Mouse (Mus musculus): ENCODE data around the gene Rab11fip5. TPM values are rescaled to one million over a fixed set of nuclear protein-coding genes. Genes with fewer than 3 reads are reported as not detected.

Gene Rab11fip5
- total RNA-seq, 2 experiments from 2014 or later, result 1.1 to 3.5 TPM

- ATAC-seq (replicated peaks; ENCODE audit: low FRiP score, low TSS enrichment, poor library complexity, severe bottlenecking), result peak; percentile 33
Observed at GRCm38 (mm10) chr6:85331221-85331735, 43.2 kb downstream of the Rab11fip5 start.

GRCm38 (mm10) chr6:85329666-85330185 lies 44.7 kb downstream of the Rab11fip5 start:
- ATAC-seq (replicated peaks; ENCODE audit: low FRiP score, low TSS enrichment, poor library complexity, severe bottlenecking), result no peak

- no peak for ATAC-seq (replicated peaks; ENCODE audit: low FRiP score, low TSS enrichment, poor library complexity, severe bottlenecking)
Observed at GRCm38 (mm10) chr6:85326564-85326963, 47.9 kb downstream of the Rab11fip5 start.

- no peak for ATAC-seq (replicated peaks; ENCODE audit: low FRiP score, low TSS enrichment, poor library complexity, severe bottlenecking)
Observed at GRCm38 (mm10) chr6:85325109-85325508, 49.3 kb downstream of the Rab11fip5 start.

GRCm38 (mm10) chr6:85320445-85320866 lies 54.0 kb downstream of the Rab11fip5 start:
- ATAC-seq (replicated peaks; ENCODE audit: low FRiP score, low TSS enrichment, poor library complexity, severe bottlenecking), result no peak

GRCm38 (mm10) chr6:85316211-85316610 lies 58.2 kb downstream of the Rab11fip5 start:
- no peak for ATAC-seq (replicated peaks; ENCODE audit: low FRiP score, low TSS enrichment, poor library complexity, severe bottlenecking)

GRCm38 (mm10) chr6:85314064-85314798 lies 60.2 kb downstream of the Rab11fip5 start:
- no peak for ATAC-seq (replicated peaks; ENCODE audit: low FRiP score, low TSS enrichment, poor library complexity, severe bottlenecking)

GRCm38 (mm10) chr6:85307894-85308293 lies 66.5 kb downstream of the Rab11fip5 start:
- ATAC-seq (replicated peaks; ENCODE audit: low FRiP score, low TSS enrichment, poor library complexity, severe bottlenecking), result no peak

- no peak for ATAC-seq (replicated peaks; ENCODE audit: low FRiP score, low TSS enrichment, poor library complexity, severe bottlenecking)
Observed at GRCm38 (mm10) chr6:85306375-85306774, 68.1 kb downstream of the Rab11fip5 start.

- ATAC-seq (replicated peaks; ENCODE audit: low FRiP score, low TSS enrichment, poor library complexity, severe bottlenecking), result no peak
Observed at GRCm38 (mm10) chr6:85305826-85306225, 68.6 kb downstream of the Rab11fip5 start.

- ATAC-seq (replicated peaks; ENCODE audit: low FRiP score, low TSS enrichment, poor library complexity, severe bottlenecking), result no peak
Observed at GRCm38 (mm10) chr6:85304966-85305365, 69.5 kb downstream of the Rab11fip5 start.

- no peak for ATAC-seq (replicated peaks; ENCODE audit: low FRiP score, low TSS enrichment, poor library complexity, severe bottlenecking)
Observed at GRCm38 (mm10) chr6:85302326-85303055, 71.9 kb downstream of the Rab11fip5 start.

GRCm38 (mm10) chr6:85295384-85296167 lies 78.9 kb downstream of the Rab11fip5 start:
- peak; percentile 64; the same call in 1 of the 2 replicates for ATAC-seq (replicated peaks; ENCODE audit: low FRiP score, low TSS enrichment, poor library complexity, severe bottlenecking)

- no peak for ATAC-seq (replicated peaks; ENCODE audit: low FRiP score, low TSS enrichment, poor library complexity, severe bottlenecking)
Observed at GRCm38 (mm10) chr6:85294004-85294379, 80.4 kb downstream of the Rab11fip5 start.

GRCm38 (mm10) chr6:85293255-85294003 lies 81.0 kb downstream of the Rab11fip5 start:
- ATAC-seq (replicated peaks; ENCODE audit: low FRiP score, low TSS enrichment, poor library complexity, severe bottlenecking), result no peak

GRCm38 (mm10) chr6:85290869-85291824 lies 83.3 kb downstream of the Rab11fip5 start:
- ATAC-seq (replicated peaks; ENCODE audit: low FRiP score, low TSS enrichment, poor library complexity, severe bottlenecking), result no peak

- peak; percentile 63; the same call in 1 of the 2 replicates for ATAC-seq (replicated peaks; ENCODE audit: low FRiP score, low TSS enrichment, poor library complexity, severe bottlenecking)
Observed at GRCm38 (mm10) chr6:85288193-85288857, 86.1 kb downstream of the Rab11fip5 start.
